Mouse (Mus musculus) c-Kit-negative CD71-positive TER-119-positive erythroid progenitor cells, embryonic 14.5 days (primary cell): Measurements from ENCODE around the gene Csrp3.

Source experiments
- DNase-seq: peaks from one replicate; pipeline ENCODE4 v3.0.0-alpha.2; 2013; ENCODE audit warnings: low read depth, low spot score

The Csrp3 gene

DNA sequence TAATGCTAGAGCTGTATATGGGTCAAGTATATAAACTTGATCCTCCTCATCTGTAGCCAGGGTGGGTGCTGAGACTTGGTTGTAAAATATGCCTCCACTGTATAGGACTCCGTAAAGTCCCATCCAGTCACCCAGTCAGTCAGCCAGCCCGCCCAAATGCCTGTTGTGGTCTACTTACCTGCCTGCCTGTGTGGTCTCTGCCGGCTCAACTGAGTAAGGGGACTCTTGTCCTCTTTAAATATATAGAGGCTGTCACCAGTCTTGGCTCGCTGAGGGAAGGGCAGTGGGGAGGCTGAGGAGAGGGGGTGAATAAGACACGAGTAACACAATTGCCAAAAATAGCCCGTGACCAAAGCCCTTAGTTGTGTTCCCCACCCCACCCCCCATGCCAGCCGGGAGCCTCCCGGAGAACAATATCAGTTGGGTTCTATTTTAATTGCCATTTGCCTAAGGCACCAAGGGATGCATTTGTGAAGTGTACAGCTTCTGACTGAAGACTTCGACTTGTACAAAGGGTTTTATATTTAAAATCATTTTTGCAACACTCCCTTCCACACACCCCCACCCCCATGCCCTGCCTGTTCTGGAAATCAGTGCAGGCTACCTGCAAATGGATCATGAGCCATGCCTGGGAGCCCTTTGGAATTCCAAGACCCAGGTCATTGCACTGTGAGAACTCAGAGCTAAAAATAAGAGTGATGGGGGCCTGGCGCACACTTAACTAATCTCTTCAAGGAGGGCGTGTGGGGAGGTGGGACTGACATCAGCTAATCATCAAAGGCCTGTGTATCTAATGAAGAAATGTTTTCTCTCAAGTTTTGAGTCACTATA is at the start of gene Csrp3:
TSS of gene Csrp3 (minus strand) at position 214 of the 831 bp plus-strand sequence.
- no peak for DNase-seq

DNA sequence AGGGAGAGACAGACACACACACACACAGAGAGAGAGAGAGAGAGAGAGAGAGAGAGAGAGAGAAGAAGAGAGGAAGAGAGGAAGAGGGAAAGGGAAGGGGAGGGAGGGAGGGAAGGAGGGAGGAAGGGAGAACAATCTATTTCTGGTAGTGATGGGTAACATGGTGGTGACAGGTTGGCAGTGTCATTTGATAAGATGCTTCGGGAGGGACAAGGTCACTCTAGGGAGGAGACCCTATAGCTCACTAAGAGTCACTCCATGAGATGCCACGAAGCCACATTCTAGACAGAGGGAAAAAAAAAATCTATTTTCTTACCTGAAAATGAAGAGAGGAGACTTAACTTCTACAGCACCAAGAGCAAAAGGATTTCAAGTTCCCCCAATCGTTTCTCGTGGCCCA is 48.2 kb upstream of the Csrp3 start:
- DNase-seq = no peak

DNA sequence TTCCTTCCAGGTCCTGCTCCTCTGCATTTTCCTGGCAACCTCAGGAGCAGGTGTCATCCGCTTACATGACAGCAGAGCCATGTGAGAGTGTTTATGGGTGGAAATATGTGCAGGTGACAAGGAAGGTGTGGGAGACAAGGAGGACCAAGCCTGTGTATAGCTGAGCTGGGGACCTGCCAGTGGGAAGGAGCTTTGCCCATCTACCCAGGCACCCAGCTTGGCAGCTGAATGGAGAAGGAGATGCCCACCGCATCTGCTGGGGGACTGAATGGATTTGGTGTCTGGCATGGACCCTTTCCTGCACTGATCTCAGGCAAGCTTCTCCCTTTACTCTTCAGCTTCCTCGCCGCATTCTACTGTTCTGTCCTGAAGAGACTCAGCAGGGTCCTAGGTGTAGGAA is 47.6 kb upstream of the Csrp3 start:
- DNase-seq = no peak

DNA sequence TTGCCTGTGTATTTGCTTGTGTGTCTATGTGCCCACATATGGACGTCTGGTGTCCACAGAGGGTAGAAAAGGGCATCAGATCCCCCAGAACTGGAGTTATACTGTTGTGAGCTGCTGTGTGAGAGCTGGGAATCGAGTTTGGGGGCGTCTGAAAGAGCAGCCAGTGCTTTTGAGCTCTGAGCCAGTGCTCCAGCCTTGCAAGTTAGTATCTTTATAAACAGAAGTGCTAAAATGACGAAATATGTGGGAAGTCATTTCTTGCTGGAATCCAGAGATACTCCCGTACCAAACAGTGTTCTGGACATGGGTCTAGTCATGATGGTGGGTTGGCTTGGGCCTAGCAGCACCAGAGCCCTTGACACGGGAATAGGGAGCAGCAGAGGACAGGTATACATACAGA is 46.9 kb upstream of the Csrp3 start:
- no peak for DNase-seq

DNA sequence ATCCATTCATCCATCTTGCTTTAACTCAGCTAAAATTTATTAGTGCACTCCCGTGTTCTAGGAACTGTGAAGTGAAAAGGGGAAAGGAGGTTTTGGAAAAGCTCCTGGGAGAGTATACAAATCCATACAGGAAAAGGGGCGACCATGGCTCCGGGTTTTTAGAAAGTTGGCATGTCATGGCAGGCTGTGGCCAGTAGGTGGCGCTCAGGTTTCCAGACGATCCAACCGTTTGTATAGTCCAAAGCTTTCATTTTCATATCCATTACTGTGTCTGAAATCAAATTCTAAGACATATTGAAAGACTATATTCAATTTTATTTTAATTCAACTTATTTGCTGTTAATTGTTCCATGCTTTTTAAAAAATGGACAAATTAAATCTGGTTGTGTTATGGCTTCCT is 46.3 kb upstream of the Csrp3 start:
- no peak for DNase-seq

DNA sequence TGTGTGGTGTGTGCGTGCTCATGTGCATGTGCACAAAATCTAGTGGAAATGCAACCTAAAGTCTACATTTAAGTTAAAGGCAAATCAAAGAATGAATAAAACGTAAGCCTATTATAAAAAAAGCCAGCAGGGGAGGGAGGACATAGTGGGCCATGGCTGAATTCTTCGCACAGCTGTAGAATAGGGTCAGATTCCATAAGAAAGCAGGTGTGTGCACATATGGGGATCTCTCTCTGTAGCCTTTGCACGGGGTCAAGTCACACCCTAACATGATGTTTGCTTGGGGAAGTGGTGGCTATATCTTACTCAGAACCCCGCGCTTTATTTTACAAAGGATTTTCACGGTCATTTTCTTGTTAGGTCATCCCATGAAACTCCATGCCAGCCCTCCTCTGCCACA is 45.3 kb upstream of the Csrp3 start:
- no peak for DNase-seq

DNA sequence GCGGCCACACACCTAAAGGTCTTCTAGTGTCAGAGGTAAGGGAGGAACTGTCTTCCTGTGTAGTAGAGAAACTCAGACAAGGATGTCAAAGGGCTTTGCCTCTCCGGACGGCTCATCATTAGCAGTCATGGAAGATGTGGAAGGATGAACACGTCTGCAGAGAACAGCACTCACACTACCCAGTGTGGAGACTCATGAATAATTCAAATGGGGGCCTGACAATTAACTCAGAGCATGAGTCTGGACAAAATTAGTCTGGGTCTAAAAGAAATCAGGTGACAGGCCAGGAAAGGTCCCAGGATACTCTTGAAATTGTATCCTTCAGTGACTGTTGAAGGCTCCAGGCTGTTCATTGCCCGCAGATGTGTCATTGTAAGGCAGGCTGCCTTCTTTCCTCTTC is 43.2 kb upstream of the Csrp3 start:
- DNase-seq = no peak

DNA sequence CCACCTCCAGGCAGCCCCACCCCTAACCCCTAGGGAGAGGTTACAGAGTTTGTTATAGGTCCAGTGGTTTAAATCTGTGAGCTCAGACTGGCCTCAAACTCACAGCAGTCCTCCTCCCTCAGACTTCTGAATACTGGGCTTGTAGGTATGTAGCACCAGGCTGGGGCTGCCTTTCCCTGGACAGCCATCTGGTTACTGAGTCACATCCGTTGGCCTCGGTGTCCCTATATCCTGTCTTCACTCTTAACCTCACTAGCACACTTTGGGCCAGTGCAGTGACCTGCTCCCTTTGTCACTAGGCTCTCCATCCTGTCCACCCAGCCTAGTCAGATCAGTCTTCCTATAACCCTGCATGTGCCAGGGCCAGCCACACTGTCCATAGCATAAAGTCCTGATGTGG is 40.9 kb upstream of the Csrp3 start:
- DNase-seq = no peak

DNA sequence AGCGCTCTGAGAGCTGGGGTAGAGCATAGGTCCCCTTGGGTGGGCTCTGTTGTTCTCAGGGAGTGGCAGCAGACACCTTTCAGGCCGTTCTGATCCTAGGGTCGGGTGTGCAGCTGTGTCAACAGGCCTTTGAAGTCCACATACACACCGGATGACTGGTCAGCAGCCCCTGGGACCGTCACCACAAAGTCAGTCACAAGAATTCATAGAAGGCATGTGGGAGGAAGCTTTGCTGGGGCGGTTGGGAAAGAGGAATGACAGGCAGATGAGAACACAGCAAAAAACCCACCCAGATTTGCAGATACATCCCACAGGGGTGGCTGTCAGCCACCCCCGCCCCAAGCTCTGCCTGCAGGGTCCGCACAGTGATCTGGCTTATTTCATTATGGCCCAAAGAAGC is 40.1 kb upstream of the Csrp3 start:
- no peak for DNase-seq

DNA sequence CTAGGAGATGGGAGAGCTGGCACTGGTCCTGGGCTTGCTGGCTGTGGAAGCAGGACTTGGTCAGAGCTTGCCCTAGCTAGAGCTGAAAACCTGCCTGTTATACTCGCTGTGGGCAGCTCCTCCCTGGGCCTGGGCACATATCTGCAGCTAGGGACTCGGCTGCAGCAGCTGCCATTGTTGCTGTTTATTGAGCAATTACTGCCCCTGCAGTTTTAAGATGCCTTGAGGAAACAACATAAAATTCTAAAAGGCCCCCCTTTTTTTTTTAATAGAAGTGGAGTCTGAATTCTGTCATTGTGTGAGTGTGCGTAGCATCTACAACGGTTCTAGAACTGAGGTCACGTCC is 36.4 kb upstream of the Csrp3 start:
- no peak for DNase-seq

DNA sequence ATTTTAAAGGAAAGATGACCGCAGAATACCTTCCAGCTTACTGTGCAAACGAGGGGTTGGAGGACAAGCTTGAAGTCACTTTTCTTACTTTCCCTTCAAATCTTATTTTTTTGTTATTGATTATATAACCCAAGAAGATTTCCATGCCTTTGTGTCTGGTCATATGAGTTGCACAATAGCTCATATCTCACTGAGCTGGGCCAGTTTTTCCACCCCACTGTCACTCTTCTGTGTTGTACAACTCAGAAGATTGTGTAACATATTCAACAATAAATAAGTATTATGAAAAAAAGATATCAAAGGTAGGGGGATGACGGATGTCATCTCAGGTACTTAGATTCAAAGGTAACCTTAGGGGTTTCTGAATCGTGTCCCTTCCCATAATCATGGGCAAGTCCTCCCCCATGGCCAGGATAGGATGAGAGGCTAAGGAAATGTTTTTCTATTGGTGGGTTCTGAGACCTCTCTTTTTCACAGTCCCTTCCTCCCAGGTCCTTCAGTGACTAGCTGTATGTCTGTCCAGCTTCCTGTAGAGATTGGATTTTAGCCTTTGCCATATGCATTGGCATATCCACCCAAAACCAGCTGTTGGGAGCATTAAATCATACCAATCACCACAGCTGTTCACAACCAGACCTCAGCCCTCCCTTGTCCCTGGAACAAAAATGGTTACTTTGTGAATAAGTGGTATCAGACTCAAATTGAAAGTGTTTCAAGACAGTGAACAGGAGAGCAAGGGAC is 35.9 kb upstream of the Csrp3 start:
- no peak for DNase-seq

DNA sequence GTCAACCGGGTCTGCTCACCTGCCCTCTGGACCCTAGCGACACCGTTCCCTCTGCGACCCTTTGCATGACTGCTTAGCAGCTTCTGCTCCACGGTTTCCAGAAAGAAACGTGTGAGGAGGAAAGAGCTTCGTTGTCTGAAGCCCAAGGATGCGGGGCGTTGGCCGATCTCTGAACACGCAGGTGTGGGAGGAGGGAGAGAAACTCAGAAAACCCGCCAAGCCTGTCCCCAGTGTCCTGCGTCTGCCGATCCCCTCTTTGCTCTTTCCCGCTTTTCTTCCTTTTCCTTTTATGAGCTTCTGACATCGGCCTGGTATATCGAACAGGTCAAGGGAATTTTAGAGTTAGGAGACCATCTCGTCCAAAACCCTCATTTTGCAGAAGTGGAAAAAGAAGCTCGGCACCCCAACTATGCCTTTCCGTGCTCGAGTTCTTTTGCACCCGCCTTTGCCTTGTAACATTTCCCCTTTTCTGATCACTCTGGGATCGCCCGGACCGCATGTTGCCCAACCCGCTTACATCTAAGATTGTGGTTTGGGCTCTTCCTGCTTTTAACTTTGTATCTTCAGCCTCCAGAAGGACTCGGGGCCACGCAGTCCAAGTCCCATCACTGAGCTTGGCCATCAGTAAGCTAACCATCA is 34.3 kb upstream of the Csrp3 start:
- DNase-seq = peak; percentile 52

DNA sequence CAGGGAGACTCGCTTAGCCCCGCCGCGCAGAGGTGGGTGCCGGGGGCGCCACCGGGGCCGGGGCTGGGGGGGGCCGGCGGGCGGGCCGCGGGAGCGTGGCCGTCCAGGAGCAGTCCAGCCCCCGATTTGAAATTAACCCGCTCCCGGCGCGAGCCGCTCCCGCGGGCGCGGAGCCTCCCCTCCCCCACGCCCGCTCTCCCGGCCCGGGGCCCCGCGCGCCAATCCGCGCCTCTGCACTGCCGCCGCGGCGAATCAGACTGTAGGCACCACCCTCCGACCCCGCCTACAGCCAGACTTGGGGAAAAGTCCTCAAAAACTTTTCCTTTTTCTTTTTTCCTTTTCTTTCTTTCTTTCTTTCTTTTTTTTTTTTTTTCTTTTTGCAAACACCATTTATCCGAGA is 33.7 kb upstream of the Csrp3 start, which contains the start of gene E2f8:
TSS of gene E2f8 (minus strand) at position 111 of the 400 bp plus-strand sequence.
- peak; percentile 72 for DNase-seq

DNA sequence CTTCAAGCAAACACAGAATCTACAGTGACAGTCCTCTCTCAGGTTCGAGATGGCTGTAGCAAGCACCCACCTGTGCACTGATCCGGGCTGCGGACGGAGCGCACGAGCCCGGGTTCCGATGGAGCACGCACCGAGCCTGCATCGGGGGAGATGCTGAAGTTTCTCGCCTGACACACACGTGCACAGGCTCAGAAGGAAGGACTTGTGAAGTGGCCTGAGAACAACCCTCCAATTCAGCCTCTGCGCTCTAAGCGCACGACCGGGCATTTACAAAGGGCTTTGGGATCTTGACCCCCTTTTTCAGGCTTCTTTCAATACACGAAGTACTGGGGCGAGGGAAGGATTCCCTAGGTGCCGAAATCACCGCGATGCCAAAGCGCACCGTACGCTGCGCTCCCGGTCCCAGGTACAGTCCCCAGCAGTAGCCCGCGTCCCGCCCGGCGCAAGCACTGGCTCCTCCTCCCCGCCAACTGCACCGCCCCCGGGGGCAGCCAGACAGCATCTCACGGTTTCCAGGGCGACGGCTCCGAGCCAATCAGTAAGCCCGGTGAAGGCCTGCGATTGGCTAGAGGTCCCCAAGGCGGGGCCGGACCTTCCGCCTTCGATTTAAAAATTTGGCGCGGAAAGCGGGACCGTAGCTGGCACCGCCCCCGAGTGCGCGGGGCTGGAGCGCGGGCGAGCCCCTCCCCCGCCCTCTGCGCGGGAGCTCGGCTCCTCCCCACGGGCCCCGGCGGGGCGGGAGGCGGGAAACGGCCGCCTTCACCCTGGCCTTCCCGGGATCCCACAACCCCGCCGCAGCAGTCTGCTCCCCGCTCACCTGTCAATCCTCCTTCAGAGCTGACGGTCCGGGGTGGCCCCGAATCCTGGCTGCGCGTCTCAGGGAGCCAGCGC is 33.0 kb upstream of the Csrp3 start:
- DNase-seq = peak; percentile 99

DNA sequence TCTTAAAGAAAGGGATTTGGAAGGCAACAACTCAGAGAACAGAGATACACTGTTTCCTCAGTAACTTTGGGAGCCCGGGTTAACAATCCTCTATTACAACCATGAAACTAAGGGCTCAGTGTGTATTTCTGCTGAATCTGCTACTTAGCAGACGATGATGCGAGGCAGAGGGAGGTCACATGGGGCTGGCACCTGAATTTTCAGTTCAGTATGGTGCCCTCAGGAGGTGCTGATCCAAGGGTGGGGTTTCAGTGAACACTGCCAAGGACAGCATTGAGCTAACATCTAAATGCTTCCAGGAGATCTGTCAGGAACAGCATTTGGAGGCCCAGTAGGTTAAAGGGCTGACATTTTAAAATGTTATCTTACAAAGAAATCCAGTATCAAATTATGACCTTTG is 31.7 kb upstream of the Csrp3 start:
- no peak for DNase-seq

DNA sequence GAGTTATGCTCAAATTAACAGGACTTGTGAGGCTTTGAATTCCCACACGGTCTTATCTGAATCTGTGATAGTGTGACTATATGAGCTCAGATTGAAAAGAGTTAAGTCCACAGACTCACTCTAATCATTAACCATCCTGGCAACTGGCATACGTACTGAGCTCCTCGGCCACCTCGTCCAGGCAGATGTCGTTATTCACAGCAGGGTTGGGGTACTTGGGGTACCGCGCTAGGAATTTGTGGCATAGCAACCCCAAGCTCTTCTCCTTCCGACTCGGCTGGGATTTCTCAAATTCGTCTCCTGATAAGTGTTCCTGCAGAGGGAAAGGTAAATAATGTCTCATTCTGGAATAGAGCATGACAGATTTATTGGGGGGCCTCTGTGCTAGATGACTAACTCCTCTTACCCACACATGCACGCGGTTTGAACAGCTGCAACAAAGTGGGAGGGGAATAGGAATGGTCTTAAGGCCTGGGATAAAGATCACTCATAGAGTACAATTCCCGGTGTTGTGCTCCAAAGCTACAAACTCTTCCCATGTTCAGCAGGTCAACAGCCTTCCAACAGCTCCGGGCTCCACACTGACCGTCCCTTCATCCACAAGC is 30.1 kb upstream of the Csrp3 start:
- DNase-seq = no peak

DNA sequence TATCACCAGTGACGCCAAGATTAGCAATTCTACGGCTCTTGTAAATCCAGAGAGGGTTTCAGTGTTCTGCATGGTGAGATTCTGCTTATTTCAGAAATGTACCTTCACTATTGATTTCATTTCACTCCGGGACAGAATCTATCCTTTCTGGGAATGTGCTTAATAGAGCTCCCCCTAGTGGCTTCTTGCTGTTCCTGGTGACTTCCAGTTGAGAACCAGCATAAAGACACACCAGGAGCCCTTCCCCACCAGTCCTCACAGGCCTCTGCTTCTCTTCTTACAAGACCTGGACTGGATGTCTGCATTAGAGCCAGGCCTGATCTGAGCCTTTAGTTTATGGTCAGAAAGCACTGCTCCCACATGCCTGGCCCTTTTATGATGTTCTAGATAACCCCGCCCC is 28.7 kb upstream of the Csrp3 start:
- DNase-seq = peak; percentile 53

DNA sequence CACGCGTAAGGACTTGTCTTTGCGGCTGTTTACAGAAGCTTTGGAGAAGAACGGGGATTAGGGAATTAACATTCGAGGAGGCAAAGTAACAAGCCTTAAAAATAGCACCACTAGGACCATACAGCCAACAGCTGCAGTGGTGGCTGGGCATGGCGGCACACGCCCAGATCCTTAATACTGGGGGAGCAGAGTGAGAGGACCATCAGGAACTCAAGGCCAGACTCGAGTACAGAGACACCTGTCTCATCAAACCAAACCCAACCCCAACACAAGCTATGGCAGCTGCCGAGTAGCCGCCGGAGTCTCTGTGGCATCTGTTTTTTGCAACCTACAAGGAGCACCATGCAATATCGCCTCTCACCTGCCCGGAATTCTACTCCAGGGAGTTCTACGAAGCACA is 27.3 kb upstream of the Csrp3 start:
- DNase-seq = no peak

DNA sequence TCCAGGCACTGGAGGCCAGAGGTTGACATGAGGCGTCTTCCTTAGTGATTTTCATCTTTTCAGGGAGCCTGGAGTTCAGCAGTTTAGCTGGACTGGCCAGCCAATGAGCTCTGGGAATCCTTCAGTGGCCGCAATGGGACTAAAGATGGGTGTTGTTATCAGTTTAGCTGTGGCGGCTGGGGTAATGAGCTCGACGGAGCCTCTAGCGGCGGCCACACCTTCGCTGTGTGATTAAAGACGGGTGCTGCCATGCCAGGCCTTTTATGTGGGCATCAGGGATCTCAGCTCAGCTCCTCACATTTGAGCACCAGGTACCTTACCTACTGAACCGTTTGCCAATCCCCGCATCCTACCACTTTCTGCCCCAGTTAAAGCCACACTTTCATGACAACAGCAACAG is 23.5 kb upstream of the Csrp3 start:
- no peak for DNase-seq

DNA sequence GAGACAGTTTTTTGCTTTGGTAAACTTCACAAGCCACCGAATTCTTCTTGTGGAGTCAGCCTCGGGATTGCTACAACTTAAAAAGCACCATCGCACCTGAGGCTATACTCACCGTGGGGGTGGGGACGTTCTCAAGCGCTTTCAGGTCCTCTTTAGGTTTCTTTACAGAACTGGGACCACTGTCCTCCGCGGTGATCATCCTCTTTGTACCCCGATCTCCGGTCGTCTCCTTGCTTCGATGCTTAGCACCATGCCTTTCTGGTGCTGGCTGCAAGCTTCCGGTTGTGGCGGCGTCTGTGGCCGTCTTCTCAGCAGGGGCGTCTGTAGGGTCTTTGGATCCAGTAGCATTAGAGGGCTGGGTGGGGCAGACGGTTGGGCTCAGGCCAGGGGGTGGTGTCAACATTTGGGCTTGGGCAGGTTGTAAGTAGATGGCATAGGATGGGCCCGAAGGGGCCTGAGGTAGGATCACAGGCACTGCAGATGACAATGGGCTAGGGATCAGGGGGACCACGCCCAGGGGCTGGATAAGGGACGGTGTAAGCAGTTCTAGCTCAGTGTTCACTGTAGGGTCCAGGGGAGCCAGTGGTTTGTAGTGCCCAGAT is 22.8 kb upstream of the Csrp3 start:
- DNase-seq = no peak

DNA sequence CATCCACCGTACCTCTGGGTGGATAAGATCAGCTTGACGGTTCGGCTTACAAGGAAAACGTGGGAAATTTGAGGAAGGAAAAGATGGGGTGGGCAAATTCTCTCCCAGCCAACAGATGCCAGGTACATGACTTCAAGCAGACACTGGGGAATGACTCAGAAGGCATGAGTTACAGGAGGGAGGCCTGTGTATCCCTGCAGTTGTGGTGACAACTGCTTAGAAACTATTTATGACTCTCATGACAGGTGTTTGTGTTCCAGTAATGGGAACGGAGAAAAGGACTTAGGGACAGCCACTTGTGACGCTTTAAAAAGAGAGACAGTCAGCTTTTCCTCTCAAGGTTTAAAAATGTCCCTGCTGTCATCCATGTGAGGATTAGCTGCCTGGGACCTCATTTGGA is 22.3 kb upstream of the Csrp3 start:
- DNase-seq = no peak
